Mouse (Mus musculus) right cerebral cortex, postnatal 25 days (tissue): ENCODE data around the gene Pcyox1.

Experiments
- DNase-seq: peaks from one replicate; pipeline ENCODE4 v3.0.0; 2022

Pcyox1 gene

GRCm38 (mm10) chr6:86396581-86397256 lies at the start of gene Pcyox1:
Pcyox1 (minus strand) TSS chr6:86397154.
- peak; percentile 87 for DNase-seq

GRCm38 (mm10) chr6:86445551-86445950 lies 48.6 kb upstream of the Pcyox1 start:
- DNase-seq = no peak

DNA sequence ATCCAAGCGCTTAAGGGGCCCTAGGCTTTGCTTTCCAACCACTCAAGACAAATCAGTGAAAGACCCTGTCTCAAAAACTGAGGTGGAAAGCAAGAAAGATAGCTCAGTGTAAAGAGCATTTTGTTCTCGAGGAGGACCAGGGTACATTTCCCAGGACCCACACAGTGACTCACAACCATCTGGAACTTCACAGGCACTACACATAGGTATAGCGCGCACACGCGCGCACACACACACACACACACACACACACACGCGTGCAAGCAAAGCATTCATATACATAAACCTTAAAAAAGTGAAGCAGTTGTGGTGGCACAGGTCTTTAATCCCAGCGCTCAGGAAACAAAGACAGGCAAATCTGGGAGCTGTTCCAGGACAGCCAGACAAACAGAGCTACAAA lies 44.6 kb upstream of the Pcyox1 start:
- no peak for DNase-seq

DNA sequence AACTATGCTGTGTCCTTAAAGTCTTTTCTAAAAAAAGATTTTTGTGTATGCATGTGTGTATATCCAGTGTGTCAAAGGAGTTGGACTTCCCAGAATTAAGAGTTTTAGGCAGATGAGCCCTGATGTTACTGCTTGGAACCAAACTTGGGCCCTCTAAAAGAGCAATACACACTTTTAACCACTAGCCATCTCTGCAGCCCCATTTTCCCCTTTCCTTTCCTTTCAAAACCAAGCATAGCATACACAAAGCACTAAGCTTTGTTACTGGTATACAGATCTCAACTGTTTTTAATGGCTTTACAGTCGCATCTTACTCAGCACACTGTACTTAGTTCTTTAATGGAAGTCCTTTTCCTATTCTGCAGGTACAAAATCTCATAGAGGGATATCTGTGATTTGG lies 42.6 kb upstream of the Pcyox1 start:
- DNase-seq = no peak

DNA sequence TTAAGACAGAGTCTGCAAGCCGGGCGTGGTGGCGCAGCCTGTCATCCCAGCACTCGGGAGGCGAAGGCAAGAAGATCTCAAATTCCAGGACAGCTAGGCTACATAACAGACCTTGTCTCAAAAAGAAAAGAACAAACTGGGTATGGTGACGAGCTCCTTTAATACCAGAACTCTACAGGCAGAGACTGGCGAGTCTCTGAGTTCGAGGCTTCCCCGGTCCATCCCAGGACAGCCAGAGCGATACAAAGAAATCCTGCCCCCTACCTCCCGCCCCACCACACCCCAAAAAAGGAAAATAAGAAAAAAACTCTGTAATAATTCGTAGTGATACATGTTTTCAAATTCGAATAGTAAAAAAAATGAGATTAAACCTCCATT lies 42.2 kb upstream of the Pcyox1 start:
- DNase-seq = no peak

DNA sequence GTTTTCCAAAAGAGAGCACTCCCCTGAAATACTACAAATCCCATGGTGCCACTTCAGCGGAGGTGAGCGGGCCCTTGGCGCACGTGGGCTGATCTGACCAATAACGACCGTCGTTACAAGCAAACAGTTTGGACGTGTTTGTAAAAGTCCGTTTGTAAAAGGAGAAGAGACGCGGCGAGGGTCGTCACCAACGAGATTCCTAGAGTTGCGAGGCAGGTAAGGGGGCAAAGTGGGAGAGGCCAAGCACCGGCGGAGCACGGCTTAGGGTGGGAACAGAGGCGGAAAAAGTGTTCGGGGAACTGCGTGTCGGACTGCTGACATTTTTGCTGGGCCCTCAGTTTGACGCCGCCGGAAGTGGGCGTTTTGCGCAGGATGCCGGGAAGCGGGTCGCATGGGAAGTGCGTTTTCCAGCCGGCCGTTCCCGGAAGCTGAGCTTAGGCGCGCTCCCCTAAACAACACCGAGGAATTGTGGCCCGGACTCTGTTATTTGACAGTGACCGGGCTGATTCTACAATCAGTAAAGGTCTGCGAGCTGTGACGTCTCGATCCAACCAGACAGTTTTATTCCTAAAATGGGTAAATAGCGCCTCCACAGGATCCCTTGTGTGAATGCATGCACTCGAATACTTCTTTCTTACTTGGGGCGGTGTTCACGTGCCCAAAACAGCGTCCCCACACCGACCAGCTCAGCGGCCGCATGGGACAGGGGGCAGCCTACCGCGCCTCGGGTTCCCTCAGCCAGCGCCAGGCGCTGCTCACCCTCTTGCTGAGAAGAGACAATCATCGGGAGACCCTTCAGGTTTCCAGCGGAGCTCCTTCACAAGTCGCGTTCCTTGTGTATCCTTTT lies 41.5 kb upstream of the Pcyox1 start, which contains the start of gene C87436:
Gene C87436 (plus strand): TSS at position 103 of the 847 bp plus-strand sequence.
- DNase-seq = peak; percentile 97

- DNase-seq = no peak
Observed at GRCm38 (mm10) chr6:86437711-86438110, 40.8 kb upstream of the Pcyox1 start.

GRCm38 (mm10) chr6:86433696-86434095 lies 36.7 kb upstream of the Pcyox1 start:
- no peak for DNase-seq

DNA sequence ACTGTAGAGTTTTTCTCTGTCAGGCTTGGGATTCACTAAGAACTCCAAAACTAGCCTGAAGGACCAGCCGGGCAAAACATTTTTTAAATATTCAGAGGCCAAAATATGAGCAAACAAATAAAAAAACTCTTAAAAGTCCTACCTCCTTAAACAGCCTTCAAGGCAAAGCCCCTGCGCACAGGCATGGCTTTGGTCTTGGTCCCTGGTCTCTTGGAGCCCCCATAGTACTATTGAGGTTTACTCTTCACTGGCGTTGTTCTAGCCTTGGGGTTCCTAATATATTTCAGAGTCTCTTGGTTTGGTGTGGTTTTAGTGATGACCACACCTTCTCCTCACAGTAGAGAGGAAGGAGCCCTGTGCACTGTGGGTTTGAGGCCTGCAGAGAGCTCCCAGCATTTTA lies 34.6 kb upstream of the Pcyox1 start:
- DNase-seq = no peak

DNA sequence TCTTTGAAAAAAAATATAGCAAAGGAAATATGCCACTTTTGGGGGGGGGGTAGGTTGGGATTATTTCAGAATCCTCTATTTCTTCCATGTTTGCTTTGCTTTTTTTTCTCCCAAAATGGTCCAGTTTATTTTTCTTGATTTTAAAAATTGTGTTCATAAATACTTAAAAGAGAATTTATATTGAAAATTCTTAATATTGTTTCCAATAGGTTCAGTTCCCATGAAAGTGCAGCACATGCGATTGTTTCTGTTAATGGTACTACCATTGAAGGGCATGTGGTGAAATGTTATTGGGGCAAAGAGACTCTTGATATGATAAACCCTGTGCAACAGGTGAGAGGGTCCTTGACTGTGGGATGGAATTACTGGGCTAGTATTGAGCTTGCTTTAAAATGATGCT lies 29.4 kb upstream of the Pcyox1 start, which contains the start of gene Gm44790:
Gene Gm44790 (plus strand): TSS at position 301 of the 400 bp plus-strand sequence.
- no peak for DNase-seq

DNA sequence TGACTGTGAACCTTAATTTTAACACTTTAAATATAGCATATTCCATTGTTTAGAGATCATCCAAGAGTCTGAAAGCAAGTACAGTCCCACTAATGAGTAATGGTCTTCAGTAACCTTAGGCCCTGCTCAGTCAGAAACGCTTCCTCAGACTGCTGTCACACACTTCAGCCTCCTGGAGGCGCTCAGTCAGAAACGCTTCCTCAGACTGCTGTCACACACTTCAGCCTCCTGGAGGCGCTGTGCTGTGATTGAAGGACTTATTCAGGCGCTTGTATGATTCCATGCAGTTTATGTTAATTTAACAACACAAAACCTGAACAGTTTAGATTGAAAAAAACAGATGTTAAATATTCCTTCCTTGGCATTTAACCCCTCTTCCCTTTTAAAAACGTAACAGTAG lies 23.5 kb upstream of the Pcyox1 start:
- DNase-seq = no peak

DNA sequence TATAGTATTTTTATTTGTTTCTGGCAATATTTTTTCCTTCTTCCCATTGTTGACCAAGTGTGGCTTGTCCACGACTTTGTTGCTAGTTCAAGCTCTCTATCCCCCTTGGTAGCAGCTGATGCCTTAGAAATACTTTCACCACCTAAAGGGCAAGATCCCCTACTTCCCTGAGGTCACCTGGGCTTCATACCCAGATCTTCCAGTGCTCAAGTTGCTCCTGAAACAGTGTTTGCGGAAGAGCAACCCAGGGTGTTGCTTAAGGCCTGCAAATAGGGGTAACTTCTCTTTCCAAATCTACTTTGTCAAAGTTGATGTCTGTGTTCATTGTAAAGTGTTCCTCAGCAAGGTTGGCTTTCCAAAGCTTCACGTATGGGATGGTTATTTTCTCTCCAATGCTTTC lies 22.3 kb upstream of the Pcyox1 start:
- DNase-seq = no peak

- no peak for DNase-seq
Observed at GRCm38 (mm10) chr6:86418711-86419110, 21.8 kb upstream of the Pcyox1 start.

GRCm38 (mm10) chr6:86406306-86406705 lies 9.4 kb upstream of the Pcyox1 start:
- DNase-seq = no peak

GRCm38 (mm10) chr6:86404996-86405395 lies 8.0 kb upstream of the Pcyox1 start:
- DNase-seq = no peak

GRCm38 (mm10) chr6:86404100-86404861 lies 7.3 kb upstream of the Pcyox1 start, which contains the start of gene Tia1:
Tia1 (plus strand) TSS chr6:86404219.
- DNase-seq = peak; percentile 98

GRCm38 (mm10) chr6:86403728-86404099 lies 6.8 kb upstream of the Pcyox1 start:
- peak; percentile 88 for DNase-seq

GRCm38 (mm10) chr6:86402681-86403607 lies 6.0 kb upstream of the Pcyox1 start:
- no peak for DNase-seq

DNA sequence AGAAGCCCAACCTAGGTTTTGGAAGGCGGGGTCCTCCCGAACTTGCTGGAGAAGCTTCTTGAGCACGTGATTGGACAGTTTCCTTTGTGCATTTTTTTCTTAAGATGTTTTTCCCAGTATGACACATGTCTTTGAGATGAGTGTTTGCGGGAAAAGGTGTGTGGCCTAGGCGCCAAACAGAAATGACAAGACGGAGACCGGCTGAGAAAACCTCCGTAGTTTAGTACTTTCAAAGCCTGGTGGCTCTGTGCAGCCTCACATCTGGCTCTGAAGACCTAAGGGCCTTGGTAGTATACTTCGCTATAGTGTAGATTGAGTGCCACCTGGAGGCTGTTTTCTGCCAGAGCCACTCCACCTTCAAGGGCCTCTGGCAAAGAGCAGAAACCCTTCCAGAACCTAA lies 4.0 kb upstream of the Pcyox1 start:
- peak; percentile 23 for DNase-seq

GRCm38 (mm10) chr6:86399995-86400394 lies 3.0 kb upstream of the Pcyox1 start:
- no peak for DNase-seq

GRCm38 (mm10) chr6:86398986-86399385 lies 2.0 kb upstream of the Pcyox1 start:
- DNase-seq = no peak
